Mouse (Mus musculus): ENCODE data around the gene Pacrg. TPM values are rescaled to one million over a fixed set of nuclear protein-coding genes. Genes with fewer than 3 reads are reported as not detected.

Pacrg gene
- total and polyA plus RNA-seq, 3 experiments = not detected

DNA sequence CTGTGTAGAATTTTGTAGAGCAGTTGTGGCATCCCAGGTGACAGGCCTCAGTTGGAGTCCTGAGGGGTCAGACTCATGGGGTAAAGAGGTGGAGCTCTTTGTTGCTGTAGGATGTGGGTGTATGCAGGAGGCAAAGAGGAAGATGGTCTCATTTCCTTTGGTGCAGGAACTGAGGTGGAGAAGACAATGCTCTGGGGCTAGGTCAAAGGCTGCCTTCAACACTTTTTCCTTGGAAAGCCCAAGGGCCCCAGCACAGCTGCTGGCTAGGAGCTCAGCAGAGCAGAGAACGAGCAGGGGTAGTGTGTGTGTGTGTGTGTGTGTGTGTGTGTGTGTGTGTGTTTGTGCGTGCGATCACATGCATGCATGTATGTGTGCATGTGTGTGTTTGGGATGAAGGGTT is 387.3 kb downstream of the Pacrg start:
- no peak overlapping the region for H3K27ac ChIP-seq (ENCODE audit: control insufficient read depth, low read depth, low read length)
- no peak for DNase-seq (ENCODE audit: low read depth, low spot score)

DNA sequence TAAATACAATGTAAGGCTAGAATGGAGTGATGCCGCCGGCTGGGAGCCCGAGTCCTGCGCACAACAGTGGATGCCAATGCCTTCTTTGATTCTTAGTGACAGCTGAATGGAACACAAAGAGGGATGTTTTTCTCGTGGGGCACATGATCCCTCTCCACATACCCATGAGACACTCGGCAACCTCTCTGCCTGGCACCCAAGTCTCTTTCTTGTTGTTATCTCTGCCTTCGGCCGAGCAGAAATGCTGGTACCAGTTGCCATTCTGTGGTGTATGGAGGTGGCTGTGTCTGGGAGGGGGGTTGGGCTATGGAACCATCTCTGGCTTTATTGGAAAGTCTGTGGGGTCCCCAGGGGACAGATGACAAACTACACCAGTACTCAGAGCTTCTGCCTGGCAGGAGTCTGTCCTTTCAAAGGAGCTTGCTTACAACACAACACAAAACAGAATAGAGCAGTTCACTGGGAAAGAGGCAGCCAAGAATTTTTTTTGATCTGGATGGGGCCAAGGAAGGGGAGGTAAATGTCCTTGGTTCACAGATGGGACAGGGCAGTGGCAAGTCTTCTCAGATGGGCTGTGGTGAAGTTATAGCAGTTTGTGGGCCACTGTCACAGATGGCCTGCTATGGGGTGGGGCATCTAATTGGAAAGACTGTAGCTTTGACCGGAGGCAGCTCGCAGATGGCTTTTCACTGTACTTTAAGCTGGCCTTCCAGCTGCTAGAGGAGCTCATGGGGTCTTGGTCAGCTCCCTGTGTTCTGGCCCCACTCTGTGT is 388.6 kb downstream of the Pacrg start:
- DNase-seq (ENCODE audit: low read depth, low spot score) = no peak

More for the DNA sequence above, 387.3 kb downstream of the Pacrg start:
- Histone ChIP-seq H3K27me3 (ENCODE audit: control insufficient read depth in 1 of 2, insufficient read depth in 2 of 2, low read length in 2 of 2) (no peaks in the 10 kb centered on the region), H3K9me3 (replicated peaks; ENCODE audit: insufficient read depth, low read length) (no peaks in the 10 kb centered on the region), H3K4me1 (ENCODE audit: control insufficient read depth in 1 of 2, insufficient read depth in 2 of 2, low read length in 2 of 2) (no peaks in the 10 kb centered on the region), H3K79me2 (ENCODE audit: control insufficient read depth, insufficient read depth, low read length, poor library complexity) (no peaks in the 10 kb centered on the region), H3K4me3 (ENCODE audit: control insufficient read depth in 1 of 2, insufficient read depth in 1 of 2, low read depth in 2 of 2, low read length in 2 of 2) (no peak overlapping the region), H3K36me3 (ENCODE audit: control insufficient read depth in 1 of 2, insufficient read depth in 2 of 2, low read length in 2 of 2) (no peaks in the 10 kb centered on the region), H3K9ac (ENCODE audit: control insufficient read depth, low read depth, low read length, poor library complexity, severe bottlenecking) (no peak overlapping the region)
- no peak for TF ChIP-seq TCF12 (IDR thresholded peaks at IDR 0.05; ENCODE audit: low read depth, low read length)
- TF ChIP-seq ZNF384 (IDR thresholded peaks at IDR 0.05; ENCODE audit: low read depth, low read length) = no peak
- no peak for TF ChIP-seq KAT2A (conservative IDR thresholded peaks at IDR 0.05; ENCODE audit: low read depth, low read length)
- TF ChIP-seq ELF1 (IDR thresholded peaks at IDR 0.05; ENCODE audit: low read depth, low read length) = no peak
- TF ChIP-seq BHLHE40 (IDR thresholded peaks at IDR 0.05; ENCODE audit: borderline replicate concordance, low read depth, low read length) = no peak
- TF ChIP-seq MYC (IDR thresholded peaks at IDR 0.05; ENCODE audit: low read depth, low read length) = no peak
- no peak for TF ChIP-seq CTCF (IDR thresholded peaks at IDR 0.05 in 2 of 3, conservative IDR thresholded peaks at IDR 0.05 in 1 of 3; ENCODE audit: control insufficient read depth in 1 of 3, insufficient read depth in 1 of 3, low read depth in 2 of 3, low read length in 3 of 3, poor library complexity in 1 of 3, severe bottlenecking in 1 of 3)
- TF ChIP-seq USF2 (IDR thresholded peaks at IDR 0.05; ENCODE audit: borderline replicate concordance in 1 of 2, insufficient read depth in 1 of 2, low read depth in 1 of 2, low read length in 2 of 2) = no peak
- TF ChIP-seq ZKSCAN1 (IDR thresholded peaks at IDR 0.05; ENCODE audit: low read depth, low read length) = no peak
- TF ChIP-seq MYB (IDR thresholded peaks at IDR 0.05; ENCODE audit: low read depth, low read length) = no peak
- TF ChIP-seq GABPA (IDR thresholded peaks at IDR 0.05; ENCODE audit: low read depth, low read length) = no peak
- no peak for TF ChIP-seq TBP (IDR thresholded peaks at IDR 0.05; ENCODE audit: low read depth, low read length)
- TF ChIP-seq HCFC1 (IDR thresholded peaks at IDR 0.05; ENCODE audit: low read depth, low read length) = no peak
- no peak for TF ChIP-seq USF1 (IDR thresholded peaks at IDR 0.05; ENCODE audit: low read depth, low read length)
- no peak for TF ChIP-seq POLR2A (IDR thresholded peaks at IDR 0.05; ENCODE audit: control insufficient read depth in 1 of 2, insufficient read depth in 1 of 2, low read depth in 1 of 2, low read length in 2 of 2, poor library complexity in 1 of 2)
- TF ChIP-seq CHD1 (IDR thresholded peaks at IDR 0.05; ENCODE audit: low read depth, low read length) = no peak
- TF ChIP-seq UBTF (IDR thresholded peaks at IDR 0.05; ENCODE audit: borderline replicate concordance, insufficient read depth, low read depth, low read length) = no peak
- no peak for TF ChIP-seq MAZ (IDR thresholded peaks at IDR 0.05; ENCODE audit: low read depth, low read length)
- TF ChIP-seq GATA1 (IDR thresholded peaks at IDR 0.05; ENCODE audit: low read depth, low read length) = no peak
- no peak for TF ChIP-seq MAX (IDR thresholded peaks at IDR 0.05; ENCODE audit: low read length)

More for the DNA sequence above, 388.6 kb downstream of the Pacrg start:
- Histone ChIP-seq H3K4me1 (ENCODE audit: control insufficient read depth in 1 of 2, insufficient read depth in 2 of 2, low read length in 2 of 2) (no peaks in the 10 kb centered on the region), H3K9me3 (replicated peaks; ENCODE audit: insufficient read depth, low read length) (no peaks in the 10 kb centered on the region), H3K79me2 (ENCODE audit: control insufficient read depth, insufficient read depth, low read length, poor library complexity) (no peaks in the 10 kb centered on the region), H3K9ac (ENCODE audit: control insufficient read depth, low read depth, low read length, poor library complexity, severe bottlenecking) (no peak overlapping the region), H3K27me3 (ENCODE audit: control insufficient read depth in 1 of 2, insufficient read depth in 2 of 2, low read length in 2 of 2) (no peaks in the 10 kb centered on the region), H3K36me3 (ENCODE audit: control insufficient read depth in 1 of 2, insufficient read depth in 2 of 2, low read length in 2 of 2) (no peaks in the 10 kb centered on the region), H3K4me3 (ENCODE audit: control insufficient read depth in 1 of 2, insufficient read depth in 1 of 2, low read depth in 2 of 2, low read length in 2 of 2) (no peak overlapping the region), H3K27ac (ENCODE audit: control insufficient read depth, low read depth, low read length) (no peak overlapping the region)
- TF ChIP-seq POLR2AphosphoS5 (IDR thresholded peaks at IDR 0.05; ENCODE audit: borderline replicate concordance, low read depth, low read length) (no peak), SMC3 (IDR thresholded peaks at IDR 0.05; ENCODE audit: low read depth, low read length) (no peak), USF2 (IDR thresholded peaks at IDR 0.05; ENCODE audit: borderline replicate concordance in 1 of 2, insufficient read depth in 1 of 2, low read depth in 1 of 2, low read length in 2 of 2) (no peak), GABPA (IDR thresholded peaks at IDR 0.05; ENCODE audit: low read depth, low read length) (no peak)

All from MEL (cell line).